Mouse (Mus musculus): ENCODE data around the gene Zfp69.

DNA sequence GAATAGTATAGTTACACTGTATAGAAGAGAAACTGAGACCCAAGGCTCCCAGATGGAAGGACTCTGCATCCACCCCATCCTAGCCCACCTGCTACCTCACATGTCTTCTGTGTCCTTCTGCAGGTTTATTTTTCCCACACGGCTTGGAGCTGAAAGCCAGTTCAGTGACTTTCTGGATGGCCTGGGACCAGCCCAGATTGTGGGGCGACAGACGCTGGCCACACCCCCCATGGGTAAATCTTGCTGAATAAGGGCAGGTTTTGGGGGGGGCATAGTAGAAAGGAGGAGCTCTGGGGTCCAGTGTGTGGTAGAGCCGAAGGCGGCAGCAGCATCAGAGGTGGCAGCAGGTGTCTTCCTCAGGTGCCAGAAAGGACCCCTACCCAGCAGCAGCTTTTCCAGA lies 64.7 kb downstream of the Zfp69 start:
- TF ChIP-seq CTCF (IDR thresholded peaks at IDR 0.05; ENCODE audit: borderline replicate concordance, control insufficient read depth, extremely low read depth, insufficient read depth, low read length, poor library complexity), result no peak
- TF ChIP-seq POLR2A (IDR thresholded peaks at IDR 0.05; ENCODE audit: control insufficient read depth, extremely low read depth, insufficient read depth, low read length, poor library complexity), result no peak
